19 mouse cellular contexts compared by ENCODE assay signal in genomic region chr14:105644428-105644827, GRCm38 (mm10).
"Had no signal": no experiment of that assay in that cellular context is flagged by ENCODE, and none has a peak within 500 bp of the region (broad histone marks: within the 10 kb centered on the region; RNA-seq: fewer than 3 reads in every experiment).

No protein-coding gene starts in this region.

- H3K36me3 ChIP-seq: intestine, embryonic 15.5 days; kidney, embryonic 15.5 days; liver, embryonic 13.5 days; midbrain, embryonic 10.5 days; neural tube, embryonic 12.5 days; neural tube, embryonic 15.5 days had no signal

- H3K4me3 ChIP-seq: intestine, embryonic 15.5 days; kidney, embryonic 15.5 days; liver, embryonic 13.5 days; midbrain, embryonic 10.5 days; neural tube, embryonic 12.5 days; neural tube, embryonic 15.5 days had no signal

- H3K9ac ChIP-seq: intestine, embryonic 15.5 days; kidney, embryonic 15.5 days; liver, embryonic 13.5 days; neural tube, embryonic 12.5 days; neural tube, embryonic 15.5 days had no signal

- H3K9me3 ChIP-seq: intestine, embryonic 15.5 days; kidney, embryonic 15.5 days; liver, embryonic 13.5 days; midbrain, embryonic 10.5 days; neural tube, embryonic 12.5 days; neural tube, embryonic 15.5 days had no signal

- ATAC-seq: intestine, embryonic 15.5 days had no signal

- DNase-seq: kidney, adult 11 months; kidney, adult 8-10 months; kidney, postnatal 10 days; kidney, postnatal 36 days; layer of hippocampus, adult 9-11 months; left cerebral cortex, postnatal 4 days; liver, embryonic 13.5 days; lung, adult 2 months; lung, postnatal 14 days; lung, postnatal 4 days; midbrain, embryonic 14.5 days; retina, postnatal 1 day; right cerebral cortex, postnatal 25 days; thymus, adult 18-20 months had no signal

- H3K27me3 ChIP-seq: intestine, embryonic 15.5 days; kidney, embryonic 15.5 days; liver, embryonic 13.5 days; neural tube, embryonic 12.5 days; neural tube, embryonic 15.5 days had no signal

- H3K4me1 ChIP-seq: intestine, embryonic 15.5 days; kidney, embryonic 15.5 days; liver, embryonic 13.5 days; midbrain, embryonic 10.5 days; neural tube, embryonic 12.5 days; neural tube, embryonic 15.5 days had no signal

- H3K27ac ChIP-seq: intestine, embryonic 15.5 days; kidney, embryonic 15.5 days; liver, embryonic 13.5 days; midbrain, embryonic 10.5 days; neural tube, embryonic 12.5 days; neural tube, embryonic 15.5 days had no signal
